Mouse (Mus musculus): Measurements from ENCODE around the gene Gm47841.

- no peak for TF ChIP-seq TAL1 (IDR thresholded peaks at IDR 0.05; ENCODE audit: low read length)
- no peak for TF ChIP-seq GATA1 (IDR thresholded peaks at IDR 0.05; ENCODE audit: low read length)
Observed at GRCm38 (mm10) chr15:101065069-101065468, 17.9 kb upstream of the Gm47841 start.
